Mouse (Mus musculus) midbrain, embryonic 11.5 days (tissue): ENCODE measurements around the gene Adgrl3. TPM values are rescaled to one million over a fixed set of nuclear protein-coding genes. Genes with fewer than 3 reads are reported as not detected.
A peak's percentile ranks its signal among the peaks of the same experiment; 100 is the strongest.

Experiments used
- ATAC-seq: fragments of 200-750 bp; cut with Nextera tagmentation; 2 replicates; pipeline ENCODE4 v1.8.0; 2017; ENCODE audit warnings: moderate TSS enrichment, moderate library complexity; ENCODE audit not compliant: low FRiP score
- DNase-seq: peaks from one replicate; pipeline ENCODE4 v3.0.0; 2015; ENCODE audit warnings: low spot score; ENCODE audit errors: missing footprints
- H3K27ac ChIP-seq: fragments of 300-500 bp; sonication (generic); 2 replicates; pipeline ENCODE4 v1.5.1; 2014; ENCODE audit warnings: low read depth, low read length
- H3K27me3 ChIP-seq: fragments of 300-500 bp; sonication (generic); 2 replicates; pipeline ENCODE4 v1.6.1; 2014; ENCODE audit warnings: mild to moderate bottlenecking, low read length, moderate library complexity, mixed read lengths; ENCODE audit not compliant: control insufficient read depth, insufficient read depth
- H3K36me3 ChIP-seq: fragments of 300-500 bp; sonication (generic); 2 replicates; pipeline ENCODE4 v1.6.1; 2014; ENCODE audit warnings: mild to moderate bottlenecking, low read length, moderate library complexity, mixed read lengths; ENCODE audit not compliant: control insufficient read depth, insufficient read depth
- H3K4me1 ChIP-seq: fragments of 300-500 bp; sonication (generic); 2 replicates; pipeline ENCODE4 v1.6.1; 2014; ENCODE audit warnings: low read length; ENCODE audit not compliant: control insufficient read depth, insufficient read depth
- H3K4me2 ChIP-seq: fragments of 300-500 bp; sonication (generic); 2 replicates; pipeline ENCODE4 v1.6.1; 2014; ENCODE audit warnings: mild to moderate bottlenecking, moderate library complexity
- H3K4me3 ChIP-seq: fragments of 300-500 bp; sonication (generic); 2 replicates; pipeline ENCODE4 v1.5.1; 2014; ENCODE audit warnings: low read depth, low read length
- H3K9ac ChIP-seq: fragments of 300-500 bp; sonication (generic); 2 replicates; pipeline ENCODE4 v1.6.1; 2014; ENCODE audit warnings: low read length
- H3K9me3 ChIP-seq: fragments of 300-500 bp; sonication (generic); 2 replicates; pipeline ENCODE4 v1.6.1; 2016; ENCODE audit warnings: low read length; ENCODE audit not compliant: control insufficient read depth
- WGBS: fragments of 180-500 bp; shearing (Covaris S2); extraction: QIAGEN DNeasy Blood & Tissue Kit; methylation state at CpG from one replicate; pipeline ENCODE4 v1.1.7; 2014; 5-methylcytosine and 5-hydroxymethylcytosine counted together
- polyA plus RNA-seq: library from polyadenylated mRNA; unstranded; fragments of >200 nt; fragmentation: Nextera tagmentation; extraction: Ambion mirVana; gene quantifications from 2 replicates; pipeline ENCODE4 v1.2.1, GENCODE M21; 2014

Gene Adgrl3
- polyA plus RNA-seq, 1 experiment from 2014 or later: 18.9 TPM

DNA sequence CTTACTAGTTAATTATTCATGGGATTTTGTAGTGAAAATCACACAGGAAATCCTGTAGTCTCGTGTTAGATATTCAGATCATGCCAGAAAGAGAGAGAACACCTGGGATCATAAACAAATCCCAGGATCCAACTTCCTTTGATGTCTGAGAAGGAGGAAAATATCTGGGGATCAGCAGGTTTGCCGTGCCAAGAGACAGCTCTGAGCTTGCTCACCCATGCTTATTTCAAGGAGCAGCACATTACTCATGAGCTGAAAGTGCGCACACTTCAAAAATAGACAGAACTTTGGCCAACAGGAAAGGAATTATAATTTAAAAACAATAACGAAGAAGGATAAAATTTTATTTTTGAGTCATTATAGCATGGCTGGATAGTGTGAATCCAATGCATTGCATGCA lies 446.0 kb downstream of the Adgrl3 start:
- Histone ChIP-seq H3K9ac (no peak overlapping the region), H3K4me3 (no peak overlapping the region), H3K4me1 (no peaks in the 10 kb centered on the region), H3K27me3 (no peaks in the 10 kb centered on the region), H3K27ac (no peak overlapping the region), H3K9me3 (no peaks in the 10 kb centered on the region), H3K4me2 (no peak overlapping the region), H3K36me3 (no peaks in the 10 kb centered on the region)
- no peak for ATAC-seq
- no peak for DNase-seq
- WGBS: 82% methylated on average over 4 of the region's 4 CpGs

GRCm38 (mm10) chr5:81474681-81475080 lies 454.7 kb downstream of the Adgrl3 start:
- no peak overlapping the region for H3K27ac ChIP-seq
- no peak for ATAC-seq
- H3K27me3 ChIP-seq: no peaks in the 10 kb centered on the region
- H3K4me3 ChIP-seq: no peak overlapping the region
- H3K9ac ChIP-seq: no peak overlapping the region
- no peaks in the 10 kb centered on the region for H3K36me3 ChIP-seq
- H3K4me1 ChIP-seq: no peaks in the 10 kb centered on the region
- no peaks in the 10 kb centered on the region for H3K9me3 ChIP-seq
- 89% methylated on average over 2 of the region's 2 CpGs for WGBS
- DNase-seq: no peak
- H3K4me2 ChIP-seq: no peak overlapping the region

- no peak for DNase-seq
- H3K4me1 ChIP-seq: no peaks in the 10 kb centered on the region
- no peak overlapping the region for H3K27ac ChIP-seq
- H3K9ac ChIP-seq: no peak overlapping the region
- 87% methylated on average over 3 of the region's 3 CpGs for WGBS
- no peaks in the 10 kb centered on the region for H3K9me3 ChIP-seq
- H3K4me2 ChIP-seq: no peak overlapping the region
- H3K4me3 ChIP-seq: no peak overlapping the region
- no peaks in the 10 kb centered on the region for H3K27me3 ChIP-seq
- no peaks in the 10 kb centered on the region for H3K36me3 ChIP-seq
- no peak for ATAC-seq
Observed at GRCm38 (mm10) chr5:81475406-81475805, 455.5 kb downstream of the Adgrl3 start.

GRCm38 (mm10) chr5:81475971-81476606 lies 456.2 kb downstream of the Adgrl3 start:
- no peaks in the 10 kb centered on the region for H3K4me1 ChIP-seq
- no peaks in the 10 kb centered on the region for H3K27me3 ChIP-seq
- H3K27ac ChIP-seq: no peak overlapping the region
- no peak for DNase-seq
- no peak overlapping the region for H3K9ac ChIP-seq
- no peaks in the 10 kb centered on the region for H3K36me3 ChIP-seq
- H3K4me2 ChIP-seq: no peak overlapping the region
- 66% methylated on average over 8 of the region's 8 CpGs for WGBS
- no peak for ATAC-seq
- no peaks in the 10 kb centered on the region for H3K9me3 ChIP-seq
- no peak overlapping the region for H3K4me3 ChIP-seq

GRCm38 (mm10) chr5:81480911-81481310 lies 461.0 kb downstream of the Adgrl3 start:
- Histone ChIP-seq H3K27me3 (no peaks in the 10 kb centered on the region), H3K27ac (no peak overlapping the region), H3K4me2 (no peak overlapping the region), H3K9ac (no peak overlapping the region), H3K4me1 (no peaks in the 10 kb centered on the region), H3K4me3 (no peak overlapping the region), H3K36me3 (no peaks in the 10 kb centered on the region), H3K9me3 (no peaks in the 10 kb centered on the region)
- DNase-seq: no peak
- WGBS: 86% methylated on average over 3 of the region's 3 CpGs
- ATAC-seq: no peak

DNA sequence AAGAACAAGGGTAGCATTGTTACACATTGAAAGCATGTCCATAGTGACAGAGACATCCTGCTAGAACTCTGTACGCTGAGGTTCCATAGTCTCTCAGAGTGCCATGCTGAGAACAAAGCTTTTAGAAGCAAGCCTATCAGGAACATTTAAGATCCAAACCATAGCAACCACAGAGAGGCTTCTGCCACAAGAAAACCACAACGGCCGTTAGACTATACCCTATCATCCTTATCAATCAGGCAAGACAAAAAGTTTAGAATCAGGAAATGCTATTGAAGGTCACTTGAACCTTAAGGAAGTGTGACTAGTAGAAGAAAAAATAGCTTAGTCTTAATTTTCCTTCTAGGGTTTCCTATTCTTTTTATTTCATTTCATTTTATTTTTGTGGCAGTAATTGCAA lies 464.0 kb downstream of the Adgrl3 start:
- no peak for ATAC-seq
- H3K27ac ChIP-seq: no peak overlapping the region

DNA sequence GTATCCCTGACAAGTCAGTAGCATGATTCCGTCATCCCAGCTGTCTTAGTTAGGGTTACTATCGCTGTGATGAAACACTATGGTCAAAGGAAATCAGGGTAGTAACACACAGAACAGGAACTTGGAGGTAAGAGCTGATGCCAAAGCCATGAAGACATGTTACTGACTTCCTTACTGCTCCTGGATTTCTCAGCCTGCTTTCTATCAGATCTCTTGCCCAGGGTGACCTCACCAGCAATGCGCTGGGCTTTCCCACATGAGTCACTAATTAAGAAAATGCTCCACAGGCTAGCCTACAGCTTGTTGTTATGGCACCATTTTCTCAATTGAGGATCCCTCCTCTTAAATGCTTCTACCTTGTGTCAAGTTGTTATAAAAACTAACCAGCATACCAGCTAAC lies 481.1 kb downstream of the Adgrl3 start:
- ATAC-seq: no peak
- no peak overlapping the region for H3K9ac ChIP-seq
- no peak overlapping the region for H3K27ac ChIP-seq
- DNase-seq: no peak
- H3K4me2 ChIP-seq: no peak overlapping the region
- H3K27me3 ChIP-seq: no peaks in the 10 kb centered on the region
- H3K9me3 ChIP-seq: no peaks in the 10 kb centered on the region
- no peaks in the 10 kb centered on the region for H3K4me1 ChIP-seq
- WGBS: 88% methylated on average over 3 of the region's 3 CpGs
- H3K4me3 ChIP-seq: no peak overlapping the region
- no peaks in the 10 kb centered on the region for H3K36me3 ChIP-seq

More for the DNA sequence above, 464.0 kb downstream of the Adgrl3 start:
- Histone ChIP-seq H3K4me2 (no peak overlapping the region), H3K27me3 (no peaks in the 10 kb centered on the region), H3K9ac (no peak overlapping the region), H3K9me3 (no peaks in the 10 kb centered on the region), H3K4me1 (no peaks in the 10 kb centered on the region), H3K36me3 (no peaks in the 10 kb centered on the region), H3K4me3 (no peak overlapping the region)
- no peak for DNase-seq
- WGBS: 38% methylated on average over 3 of the region's 3 CpGs

DNA sequence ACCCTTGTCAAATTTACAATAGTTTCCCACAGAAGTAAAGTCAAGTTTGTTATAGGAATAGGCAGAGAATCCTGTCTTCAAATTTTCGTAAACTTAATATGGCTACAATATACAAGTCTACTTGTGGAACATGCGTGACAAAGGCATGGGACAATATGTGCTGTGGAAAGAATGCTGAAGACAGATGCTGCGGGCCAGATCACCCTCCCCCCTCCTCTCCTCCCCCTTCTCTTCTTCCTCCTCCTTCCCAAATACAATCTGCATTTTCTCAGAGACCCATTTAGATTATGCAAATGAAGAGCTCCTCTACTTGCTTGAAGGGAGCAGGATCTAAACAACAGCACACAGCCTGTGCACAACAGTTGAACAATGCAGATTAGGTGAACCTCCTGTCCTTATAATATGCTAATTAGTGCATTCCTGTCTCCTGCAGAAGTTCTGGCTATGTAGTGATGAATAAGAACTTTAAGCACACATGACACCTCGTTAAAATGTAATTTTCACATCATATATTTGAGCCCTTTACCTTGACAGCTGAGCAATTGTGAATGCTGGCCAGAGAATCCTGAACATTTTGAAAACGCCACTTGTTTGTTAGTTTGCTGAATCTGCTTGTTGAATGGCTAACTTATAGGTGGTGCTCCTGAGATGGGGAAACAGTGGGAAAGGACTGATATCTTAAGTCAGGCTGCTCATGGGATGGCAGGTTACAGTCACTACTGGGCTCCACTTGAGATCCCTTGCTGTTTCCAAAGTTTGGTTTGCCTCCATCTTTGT lies 499.0 kb downstream of the Adgrl3 start:
- Histone ChIP-seq H3K9me3 (peaks cover 3% of the 10 kb centered on the region; the same call in 1 of the 2 replicates), H3K4me3 (no peak overlapping the region), H3K4me2 (peak overlapping the region; percentile 16), H3K4me1 (peaks cover 15% of the 10 kb centered on the region), H3K27ac (peak overlapping the region; percentile 45; the same call in 1 of the 2 replicates), H3K9ac (no peak overlapping the region), H3K27me3 (no peaks in the 10 kb centered on the region), H3K36me3 (no peaks in the 10 kb centered on the region)
- 26% methylated on average over 5 of the region's 5 CpGs for WGBS
- peak; percentile 86 for DNase-seq
- peak; percentile 81 for ATAC-seq
